Mouse (Mus musculus) forebrain, embryonic 16.5 days (tissue): ENCODE measurements around the gene Habp4. TPM values are rescaled to one million over a fixed set of nuclear protein-coding genes. Genes with fewer than 3 reads are reported as not detected.

Experiments used
- ATAC-seq: fragments of 200-750 bp; cut with Nextera tagmentation; 2 replicates; pipeline ENCODE4 v1.8.0; 2017; ENCODE audit warnings: mild to moderate bottlenecking, moderate library complexity
- H3K27ac ChIP-seq: fragments of 300-500 bp; sonication (generic); 2 replicates; pipeline ENCODE4 v1.5.1; 2014; ENCODE audit warnings: low read length, control low read depth
- H3K27me3 ChIP-seq: fragments of 300-500 bp; sonication (generic); replicated peaks from 2 replicates; pipeline ENCODE4 v1.6.1; 2014; ENCODE audit warnings: low read length; ENCODE audit not compliant: control insufficient read depth, insufficient read depth
- H3K36me3 ChIP-seq: fragments of 300-500 bp; sonication (generic); 2 replicates; pipeline ENCODE4 v1.6.1; 2014; ENCODE audit not compliant: control insufficient read depth, insufficient read depth
- H3K4me1 ChIP-seq: fragments of 300-500 bp; sonication (generic); replicated peaks from 2 replicates; pipeline ENCODE4 v1.6.1; 2014; ENCODE audit warnings: low read length; ENCODE audit not compliant: control insufficient read depth, insufficient read depth
- H3K4me2 ChIP-seq: fragments of 300-500 bp; sonication (generic); 2 replicates; pipeline ENCODE4 v1.6.1; 2014; ENCODE audit warnings: mild to moderate bottlenecking, low read length, control low read depth
- H3K4me3 ChIP-seq: fragments of 300-500 bp; sonication (generic); replicated peaks from 2 replicates; pipeline ENCODE4 v1.5.1; 2014; ENCODE audit warnings: mild to moderate bottlenecking, low read length, control low read depth
- H3K9ac ChIP-seq: fragments of 300-500 bp; sonication (generic); replicated peaks from 2 replicates; pipeline ENCODE4 v1.6.1; 2014; ENCODE audit warnings: low read depth, low read length, control low read depth
- H3K9me3 ChIP-seq: fragments of 300-500 bp; sonication (generic); 2 replicates; pipeline ENCODE4 v1.6.1; 2016; ENCODE audit warnings: low read length; ENCODE audit not compliant: control insufficient read depth
- WGBS: fragments of 180-500 bp; shearing (Covaris S2); extraction: QIAGEN DNeasy Blood & Tissue Kit; methylation state at CpG from one replicate; pipeline ENCODE4 v1.1.7; 2014; 5-methylcytosine and 5-hydroxymethylcytosine counted together
- polyA plus RNA-seq: library from polyadenylated mRNA; unstranded; fragments of >200 nt; fragmentation: Nextera tagmentation; extraction: Ambion mirVana; gene quantifications from 2 replicates; pipeline ENCODE4 v1.2.1, GENCODE M21; 2015

Gene Habp4
- polyA plus RNA-seq, 1 experiment from 2014 or later = 18.1 TPM

DNA sequence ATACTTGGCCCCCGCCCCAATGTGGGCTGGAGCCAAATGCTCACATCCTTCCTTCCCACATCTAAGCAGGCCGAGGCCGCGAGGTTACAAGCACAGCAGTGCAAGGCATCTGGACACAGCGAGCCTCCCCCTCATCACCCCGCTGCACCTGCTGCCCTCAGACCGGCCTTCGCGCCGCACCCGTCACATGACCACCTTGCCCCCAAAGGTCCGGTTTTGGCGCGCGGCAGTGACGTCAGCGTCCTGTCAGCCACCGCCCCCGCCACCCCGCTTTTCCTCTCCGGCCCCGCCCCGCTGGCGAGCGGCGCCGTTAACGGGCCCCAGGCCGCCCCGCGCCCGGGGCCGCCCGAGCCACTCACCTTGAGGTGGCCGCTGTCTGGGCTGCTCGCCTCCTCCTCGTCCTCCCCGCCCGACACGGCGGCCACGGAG, 9.4 kb upstream of the Habp4 start:
- H3K4me2 ChIP-seq = peak overlapping the region; percentile 90
- H3K4me1 ChIP-seq = peaks cover 20% of the 10 kb centered on the region
- H3K27ac ChIP-seq = peak overlapping the region; percentile 81
- no peaks in the 10 kb centered on the region for H3K9me3 ChIP-seq
- H3K4me3 ChIP-seq = peak overlapping the region; percentile 78
- no peaks in the 10 kb centered on the region for H3K36me3 ChIP-seq
- WGBS = 0% methylated on average over 31 of the region's 42 CpGs
- ATAC-seq = peak; percentile 14
- peak overlapping the region; percentile 58 for H3K9ac ChIP-seq
- peaks cover 2% of the 10 kb centered on the region; the same call in 1 of the 2 replicates for H3K27me3 ChIP-seq

- Histone ChIP-seq H3K27ac (peak overlapping the region; percentile 81), H3K36me3 (no peaks in the 10 kb centered on the region), H3K4me2 (peak overlapping the region; percentile 90), H3K27me3 (peaks cover 2% of the 10 kb centered on the region; the same call in 1 of the 2 replicates), H3K9ac (peak overlapping the region; percentile 58), H3K9me3 (no peaks in the 10 kb centered on the region), H3K4me1 (peaks cover 20% of the 10 kb centered on the region), H3K4me3 (peak overlapping the region; percentile 78)
- peak; percentile 47 for ATAC-seq
- WGBS = under 1% methylated on average over 61 of the region's 61 CpGs
These were observed 8.9 kb upstream of the Habp4 start for GRCm38 (mm10) chr13:64152671-64153082.

GRCm38 (mm10) chr13:64153083-64153682, 8.4 kb upstream of the Habp4 start, which contains the start of gene Zfp367:
TSS of gene Zfp367 (minus strand) at chr13:64153202.
- H3K4me1 ChIP-seq = peaks cover 20% of the 10 kb centered on the region
- H3K9ac ChIP-seq = peak within 1 kb of the TSS; percentile 58
- H3K4me2 ChIP-seq = peak within 1 kb of the TSS; percentile 90
- no peaks in the 10 kb centered on the region for H3K9me3 ChIP-seq
- no peaks in the 10 kb centered on the region for H3K36me3 ChIP-seq
- WGBS = under 1% methylated on average over 56 of the region's 56 CpGs
- peaks cover 2% of the 10 kb centered on the region; the same call in 1 of the 2 replicates for H3K27me3 ChIP-seq
- peak within 1 kb of the TSS; percentile 81 for H3K27ac ChIP-seq
- ATAC-seq = peak; percentile 98
- peak within 1 kb of the TSS; percentile 78 for H3K4me3 ChIP-seq

GRCm38 (mm10) chr13:64153751-64154267, 7.8 kb upstream of the Habp4 start:
- H3K9me3 ChIP-seq = no peaks in the 10 kb centered on the region
- H3K4me1 ChIP-seq = peaks cover 20% of the 10 kb centered on the region
- WGBS = 1% methylated on average over 17 of the region's 18 CpGs
- H3K27ac ChIP-seq = no peak overlapping the region
- H3K4me2 ChIP-seq = peak overlapping the region; percentile 90
- H3K36me3 ChIP-seq = no peaks in the 10 kb centered on the region
- H3K9ac ChIP-seq = no peak overlapping the region
- peak; percentile 22 for ATAC-seq
- peaks cover 2% of the 10 kb centered on the region; the same call in 1 of the 2 replicates for H3K27me3 ChIP-seq
- H3K4me3 ChIP-seq = peak overlapping the region; percentile 78

DNA sequence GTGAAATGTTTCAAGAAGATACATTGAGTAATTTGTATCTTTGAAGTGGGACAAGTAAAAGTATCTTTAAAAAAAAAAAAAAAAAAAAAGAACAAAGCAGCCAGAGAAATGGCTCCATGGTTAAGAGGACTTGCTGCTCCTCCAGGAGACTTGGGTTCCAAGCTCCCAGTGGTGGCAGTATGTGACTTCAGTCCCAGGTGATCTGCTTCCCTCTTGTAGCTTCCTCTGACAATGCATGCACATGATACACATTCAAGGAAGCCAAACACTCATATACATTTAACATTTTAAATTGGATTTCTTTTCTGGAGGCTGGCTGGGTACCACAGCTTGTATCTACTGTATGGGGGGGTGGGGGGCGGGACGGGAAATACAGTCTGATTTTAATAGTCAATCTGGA, 7.0 kb upstream of the Habp4 start:
- Histone ChIP-seq H3K36me3 (no peaks in the 10 kb centered on the region), H3K4me1 (peaks cover 20% of the 10 kb centered on the region), H3K4me3 (no peak overlapping the region), H3K9ac (no peak overlapping the region), H3K4me2 (no peak overlapping the region), H3K27ac (no peak overlapping the region), H3K27me3 (peaks cover 2% of the 10 kb centered on the region; the same call in 1 of the 2 replicates), H3K9me3 (no peaks in the 10 kb centered on the region)
- ATAC-seq = no peak
- WGBS = 53% methylated on average over 2 of the region's 2 CpGs

- 20% methylated on average over 1 of the region's 1 CpGs for WGBS
- Histone ChIP-seq H3K4me3 (no peak overlapping the region), H3K27me3 (peaks cover 2% of the 10 kb centered on the region; the same call in 1 of the 2 replicates), H3K36me3 (no peaks in the 10 kb centered on the region), H3K4me1 (peaks cover 17% of the 10 kb centered on the region), H3K9me3 (no peaks in the 10 kb centered on the region), H3K4me2 (no peak overlapping the region), H3K27ac (no peak overlapping the region), H3K9ac (no peak overlapping the region)
- ATAC-seq = no peak
These were observed 6.5 kb upstream of the Habp4 start for GRCm38 (mm10) chr13:64155171-64155571.

- no peak overlapping the region for H3K9ac ChIP-seq
- peaks cover 13% of the 10 kb centered on the region; the same call in 1 of the 2 replicates for H3K4me1 ChIP-seq
- H3K4me2 ChIP-seq = no peak overlapping the region
These were observed 4.7 kb upstream of the Habp4 start for GRCm38 (mm10) chr13:64156966-64157365.

GRCm38 (mm10) chr13:64161916-64162611, 440 bp downstream of the Habp4 start:
- H3K27ac ChIP-seq = no peak overlapping the region; the same call in 1 of the 2 replicates
- peaks cover 16% of the 10 kb centered on the region for H3K4me1 ChIP-seq
- under 1% methylated on average over 58 of the region's 71 CpGs for WGBS
- H3K9me3 ChIP-seq = peaks cover 4% of the 10 kb centered on the region; the same call in 1 of the 2 replicates
- no peak; the same call in 1 of the 2 replicates for ATAC-seq
- peak overlapping the region; percentile 78 for H3K4me3 ChIP-seq
- H3K27me3 ChIP-seq = peaks cover 6% of the 10 kb centered on the region
- no peaks in the 10 kb centered on the region for H3K36me3 ChIP-seq
- peak overlapping the region; percentile 78 for H3K9ac ChIP-seq
- peak overlapping the region; percentile 98 for H3K4me2 ChIP-seq

More at GRCm38 (mm10) chr13:64156966-64157365, 4.7 kb upstream of the Habp4 start:
- H3K9me3 ChIP-seq = no peaks in the 10 kb centered on the region
- no peaks in the 10 kb centered on the region for H3K36me3 ChIP-seq
- no peak overlapping the region for H3K27ac ChIP-seq
- no peak for ATAC-seq
- H3K4me3 ChIP-seq = no peak overlapping the region
- H3K27me3 ChIP-seq = peaks cover 5% of the 10 kb centered on the region; the same call in 1 of the 2 replicates

GRCm38 (mm10) chr13:64162626-64163025, 1.0 kb downstream of the Habp4 start:
- H3K9ac ChIP-seq = peak overlapping the region; percentile 78
- peaks cover 6% of the 10 kb centered on the region for H3K9me3 ChIP-seq
- ATAC-seq = no peak
- H3K27ac ChIP-seq = no peak overlapping the region
- 0 out of 2 replicates have a peak, but pooled peaks cover 2% of the 10 kb centered on the region for H3K36me3 ChIP-seq
- peak overlapping the region; percentile 98 for H3K4me2 ChIP-seq
- H3K4me3 ChIP-seq = peak overlapping the region; percentile 78
- WGBS = under 1% methylated on average over 14 of the region's 14 CpGs
- H3K27me3 ChIP-seq = peaks cover 6% of the 10 kb centered on the region
- peaks cover 16% of the 10 kb centered on the region for H3K4me1 ChIP-seq
